Mouse (Mus musculus): ENCODE measurements around the gene Znfx1. TPM values are rescaled to one million over a fixed set of nuclear protein-coding genes. Genes with fewer than 3 reads are reported as not detected.

Znfx1 gene
- 5.8 and 6.3 TPM in 2 replicates for polyA plus RNA-seq (2015; fragmentation: Nextera tagmentation; extraction: Ambion mirVana)

GRCm38 (mm10) chr2:167062965-167063880 is at the start of gene Znfx1:
Znfx1 (minus strand) TSS chr2:167063015.
- DNase-seq, result peak; percentile 97
- Histone ChIP-seq H3K4me3 (ENCODE audit: low read depth, low read length) (peak within 1 kb of the TSS; percentile 92), H3K4me2 (ENCODE audit: low read depth, low read length) (peak within 1 kb of the TSS; percentile 89), H3K9me3 (ENCODE audit: low read length) (no peaks in the 10 kb centered on the region), H3K9ac (replicated peaks) (peak within 1 kb of the TSS; percentile 92), H3K27ac (ENCODE audit: low read depth) (peak within 1 kb of the TSS; percentile 99), H3K4me1 (ENCODE audit: insufficient read depth) (peaks cover 38% of the 10 kb centered on the region), H3K27me3 (ENCODE audit: insufficient read depth, low read length) (no peaks in the 10 kb centered on the region), H3K36me3 (replicated peaks; ENCODE audit: insufficient read depth, low read length) (peaks cover 30% of the 10 kb centered on the region)
- ATAC-seq, result peak; percentile 90
- TF ChIP-seq EP300 (IDR thresholded peaks at IDR 0.05; ENCODE audit: low read depth), result no peak
- peak; percentile 37 for TF ChIP-seq CTCF (IDR thresholded peaks at IDR 0.05; ENCODE audit: low read depth)
- WGBS (ENCODE audit: insufficient replicate concordance), result under 1% methylated on average over 56 of the region's 57 CpGs

GRCm38 (mm10) chr2:167112259-167112658 is 49.4 kb upstream of the Znfx1 start:
- H3K27ac ChIP-seq (ENCODE audit: low read depth), result no peak overlapping the region
- TF ChIP-seq CTCF (IDR thresholded peaks at IDR 0.05; ENCODE audit: low read depth), result no peak
- ATAC-seq (no peak), DNase-seq (no peak)
- WGBS (ENCODE audit: insufficient replicate concordance), result 57% methylated on average over 7 of the region's 7 CpGs
- no peaks in the 10 kb centered on the region for H3K27me3 ChIP-seq (ENCODE audit: insufficient read depth, low read length)
- 0 out of 2 replicates have a peak, but pooled peaks cover under 1% of the 10 kb centered on the region for H3K9me3 ChIP-seq (ENCODE audit: low read length)
- H3K4me2 ChIP-seq (ENCODE audit: low read depth, low read length), result no peak overlapping the region
- no peaks in the 10 kb centered on the region for H3K4me1 ChIP-seq (ENCODE audit: insufficient read depth)
- H3K4me3 ChIP-seq (ENCODE audit: low read depth, low read length), result no peak overlapping the region
- no peak overlapping the region for H3K9ac ChIP-seq (replicated peaks)
- H3K36me3 ChIP-seq (replicated peaks; ENCODE audit: insufficient read depth, low read length), result no peaks in the 10 kb centered on the region

- TF ChIP-seq EP300 (IDR thresholded peaks at IDR 0.05; ENCODE audit: low read depth), result no peak
- no peak overlapping the region for H3K9ac ChIP-seq (replicated peaks)
- ATAC-seq (no peak), DNase-seq (no peak)
- H3K27me3 ChIP-seq (ENCODE audit: insufficient read depth, low read length), result no peaks in the 10 kb centered on the region
- H3K4me2 ChIP-seq (ENCODE audit: low read depth, low read length), result no peak overlapping the region
- 75% methylated on average over 8 of the region's 8 CpGs for WGBS (ENCODE audit: insufficient replicate concordance)
- H3K27ac ChIP-seq (ENCODE audit: low read depth), result no peak overlapping the region
- H3K36me3 ChIP-seq (replicated peaks; ENCODE audit: insufficient read depth, low read length), result no peaks in the 10 kb centered on the region
- no peak overlapping the region for H3K4me3 ChIP-seq (ENCODE audit: low read depth, low read length)
- H3K9me3 ChIP-seq (ENCODE audit: low read length), result 0 out of 2 replicates have a peak, but pooled peaks cover 5% of the 10 kb centered on the region
- H3K4me1 ChIP-seq (ENCODE audit: insufficient read depth), result no peaks in the 10 kb centered on the region
Measured at GRCm38 (mm10) chr2:167109506-167109905, 46.7 kb upstream of the Znfx1 start.

GRCm38 (mm10) chr2:167103546-167103945 is 40.7 kb upstream of the Znfx1 start:
- no peak overlapping the region for H3K4me3 ChIP-seq (ENCODE audit: low read depth, low read length)
- H3K27ac ChIP-seq (ENCODE audit: low read depth), result no peak overlapping the region
- 0 out of 2 replicates have a peak, but pooled peaks cover 5% of the 10 kb centered on the region for H3K9me3 ChIP-seq (ENCODE audit: low read length)
- no peak overlapping the region for H3K9ac ChIP-seq (replicated peaks)
- no peak for TF ChIP-seq EP300 (IDR thresholded peaks at IDR 0.05; ENCODE audit: low read depth)
- no peak for TF ChIP-seq CTCF (IDR thresholded peaks at IDR 0.05; ENCODE audit: low read depth)
- no peaks in the 10 kb centered on the region for H3K4me1 ChIP-seq (ENCODE audit: insufficient read depth)
- no peak for DNase-seq
- 74% methylated on average over 7 of the region's 7 CpGs for WGBS (ENCODE audit: insufficient replicate concordance)
- H3K4me2 ChIP-seq (ENCODE audit: low read depth, low read length), result no peak overlapping the region
- no peak for ATAC-seq
- H3K27me3 ChIP-seq (ENCODE audit: insufficient read depth, low read length), result no peaks in the 10 kb centered on the region
- no peaks in the 10 kb centered on the region for H3K36me3 ChIP-seq (replicated peaks; ENCODE audit: insufficient read depth, low read length)

- no peaks in the 10 kb centered on the region for H3K27me3 ChIP-seq (ENCODE audit: insufficient read depth, low read length)
- DNase-seq (peak; percentile 51), ATAC-seq (peak; percentile 63)
- TF ChIP-seq CTCF (IDR thresholded peaks at IDR 0.05; ENCODE audit: low read depth) (no peak), EP300 (IDR thresholded peaks at IDR 0.05; ENCODE audit: low read depth) (no peak)
- H3K36me3 ChIP-seq (replicated peaks; ENCODE audit: insufficient read depth, low read length), result no peaks in the 10 kb centered on the region
- WGBS (ENCODE audit: insufficient replicate concordance), result 36% methylated on average over 17 of the region's 17 CpGs
- H3K9me3 ChIP-seq (ENCODE audit: low read length), result no peaks in the 10 kb centered on the region
- peak overlapping the region; percentile 58 for H3K4me2 ChIP-seq (ENCODE audit: low read depth, low read length)
- no peaks in the 10 kb centered on the region for H3K4me1 ChIP-seq (ENCODE audit: insufficient read depth)
- no peak overlapping the region for H3K9ac ChIP-seq (replicated peaks)
- no peak overlapping the region for H3K27ac ChIP-seq (ENCODE audit: low read depth)
- peak overlapping the region; percentile 29 for H3K4me3 ChIP-seq (ENCODE audit: low read depth, low read length)
Measured at GRCm38 (mm10) chr2:167101743-167102441, 39.1 kb upstream of the Znfx1 start.

GRCm38 (mm10) chr2:167094688-167095087 is 31.9 kb upstream of the Znfx1 start:
- ATAC-seq, result no peak
- H3K4me2 ChIP-seq (ENCODE audit: low read depth, low read length), result no peak overlapping the region
- no peaks in the 10 kb centered on the region for H3K36me3 ChIP-seq (replicated peaks; ENCODE audit: insufficient read depth, low read length)
- no peaks in the 10 kb centered on the region for H3K27me3 ChIP-seq (ENCODE audit: insufficient read depth, low read length)
- WGBS (ENCODE audit: insufficient replicate concordance), result 78% methylated on average over 4 of the region's 4 CpGs
- DNase-seq, result no peak
- H3K9me3 ChIP-seq (ENCODE audit: low read length), result no peaks in the 10 kb centered on the region
- H3K27ac ChIP-seq (ENCODE audit: low read depth), result no peak overlapping the region
- TF ChIP-seq EP300 (IDR thresholded peaks at IDR 0.05; ENCODE audit: low read depth) (no peak), CTCF (IDR thresholded peaks at IDR 0.05; ENCODE audit: low read depth) (no peak)
- no peak overlapping the region for H3K9ac ChIP-seq (replicated peaks)
- no peaks in the 10 kb centered on the region for H3K4me1 ChIP-seq (ENCODE audit: insufficient read depth)
- H3K4me3 ChIP-seq (ENCODE audit: low read depth, low read length), result no peak overlapping the region
